Mouse (Mus musculus) heart, embryonic 11.5 days (tissue): ENCODE measurements around the gene Wt1. TPM values are rescaled to one million over a fixed set of nuclear protein-coding genes. Genes with fewer than 3 reads are reported as not detected.

Experiments
- ATAC-seq: fragments of 200-750 bp; cut with Nextera tagmentation; replicated peaks from 2 replicates; pipeline ENCODE4 v1.8.0; 2017; ENCODE audit warnings: moderate library complexity; ENCODE audit not compliant: insufficient number of reproducible peaks, low FRiP score, low TSS enrichment
- H3K27ac ChIP-seq: fragments of 300-500 bp; sonication (generic); 2 replicates; pipeline ENCODE4 v1.5.1; 2014; ENCODE audit warnings: mild to moderate bottlenecking, low read depth, low read length
- H3K27me3 ChIP-seq: fragments of 300-500 bp; sonication (generic); 2 replicates; pipeline ENCODE4 v1.6.1; 2014; ENCODE audit warnings: mild to moderate bottlenecking, low read length, mixed read lengths; ENCODE audit not compliant: control insufficient read depth, insufficient read depth
- H3K36me3 ChIP-seq: fragments of 300-500 bp; sonication (generic); 2 replicates; pipeline ENCODE4 v1.6.1; 2014; ENCODE audit warnings: mild to moderate bottlenecking, low read length, moderate library complexity, mixed read lengths; ENCODE audit not compliant: control insufficient read depth, insufficient read depth
- H3K4me1 ChIP-seq: fragments of 300-500 bp; sonication (generic); 2 replicates; pipeline ENCODE4 v1.6.1; 2014; ENCODE audit warnings: low read length; ENCODE audit not compliant: control insufficient read depth, insufficient read depth
- H3K4me2 ChIP-seq: fragments of 300-500 bp; sonication (generic); 2 replicates; pipeline ENCODE4 v1.6.1; 2014; ENCODE audit warnings: mild to moderate bottlenecking, moderate library complexity
- H3K4me3 ChIP-seq: fragments of 300-500 bp; sonication (generic); 2 replicates; pipeline ENCODE4 v1.5.1; 2014; ENCODE audit warnings: low read depth, low read length
- H3K9ac ChIP-seq: fragments of 300-500 bp; sonication (generic); 2 replicates; pipeline ENCODE4 v1.6.1; 2014; ENCODE audit warnings: mild to moderate bottlenecking, low read depth, low read length, moderate library complexity
- H3K9me3 ChIP-seq: fragments of 300-500 bp; sonication (generic); replicated peaks from 2 replicates; pipeline ENCODE4 v1.6.1; 2016; ENCODE audit warnings: low read length; ENCODE audit not compliant: control insufficient read depth
- WGBS: fragments of 180-500 bp; shearing (Covaris S2); extraction: QIAGEN DNeasy Blood & Tissue Kit; methylation state at CpG from one replicate; pipeline ENCODE4 v1.1.7; 2014; ENCODE audit not compliant: insufficient replicate concordance; 5-methylcytosine and 5-hydroxymethylcytosine counted together
- polyA plus RNA-seq: library from polyadenylated mRNA; unstranded; fragments of >200 nt; fragmentation: Nextera tagmentation; extraction: Ambion mirVana; gene quantifications from 2 replicates; pipeline ENCODE4 v1.2.1, GENCODE M21; 2014

The Wt1 gene
- polyA plus RNA-seq, 1 experiment from 2014 or later = 32.9 TPM

GRCm38 (mm10) chr2:105122886-105123285 is 3.4 kb upstream of the Wt1 start:
- Histone ChIP-seq H3K27ac (no peak overlapping the region), H3K9me3 (no peaks in the 10 kb centered on the region), H3K4me2 (peak overlapping the region; percentile 59), H3K36me3 (no peaks in the 10 kb centered on the region), H3K4me1 (peaks cover 13% of the 10 kb centered on the region; the same call in 1 of the 2 replicates), H3K27me3 (peaks cover 75% of the 10 kb centered on the region), H3K4me3 (peak overlapping the region; percentile 29), H3K9ac (no peak overlapping the region)
- under 1% methylated on average over 27 of the region's 27 CpGs for WGBS
- no peak for ATAC-seq

DNA sequence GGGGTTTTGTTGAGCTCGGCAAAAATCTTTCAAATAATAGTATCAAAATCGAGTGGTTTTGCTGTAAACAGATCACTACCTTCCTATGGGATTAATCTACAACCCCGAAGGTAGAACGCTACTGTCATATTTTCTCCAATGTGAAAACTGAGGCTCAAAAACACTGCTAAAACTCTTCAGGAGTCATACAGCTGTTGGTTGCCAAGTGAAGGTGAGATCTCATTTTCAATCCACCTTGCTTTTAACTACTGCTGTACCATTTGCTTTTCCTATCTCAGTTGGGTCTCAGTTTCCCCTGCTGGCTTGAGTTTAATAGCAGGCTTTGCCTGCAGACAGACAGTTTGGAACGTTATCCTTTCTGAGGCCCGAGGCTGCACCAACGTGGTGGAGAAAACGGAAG is 2.9 kb upstream of the Wt1 start:
- no peak overlapping the region for H3K27ac ChIP-seq
- H3K36me3 ChIP-seq = no peaks in the 10 kb centered on the region
- no peak overlapping the region for H3K9ac ChIP-seq
- no peak overlapping the region for H3K4me3 ChIP-seq
- peaks cover 78% of the 10 kb centered on the region for H3K27me3 ChIP-seq
- no peaks in the 10 kb centered on the region for H3K9me3 ChIP-seq
- H3K4me1 ChIP-seq = peaks cover 13% of the 10 kb centered on the region; the same call in 1 of the 2 replicates
- ATAC-seq = no peak
- 3% methylated on average over 8 of the region's 8 CpGs for WGBS
- peak overlapping the region; percentile 1 for H3K4me2 ChIP-seq

- no peaks in the 10 kb centered on the region for H3K36me3 ChIP-seq
- H3K27me3 ChIP-seq = peaks cover 83% of the 10 kb centered on the region
- no peak overlapping the region for H3K4me3 ChIP-seq
- WGBS = 2% methylated on average over 9 of the region's 9 CpGs
- H3K9ac ChIP-seq = no peak overlapping the region
- H3K27ac ChIP-seq = no peak overlapping the region
- peak overlapping the region; percentile 1 for H3K4me2 ChIP-seq
- peaks cover 13% of the 10 kb centered on the region; the same call in 1 of the 2 replicates for H3K4me1 ChIP-seq
- no peaks in the 10 kb centered on the region for H3K9me3 ChIP-seq
- ATAC-seq = no peak
These were observed 2.4 kb upstream of the Wt1 start for GRCm38 (mm10) chr2:105123881-105124280.

- Histone ChIP-seq H3K27ac (no peak overlapping the region), H3K4me3 (no peak overlapping the region), H3K4me1 (peaks cover 13% of the 10 kb centered on the region; the same call in 1 of the 2 replicates), H3K4me2 (peak overlapping the region; percentile 1), H3K36me3 (no peaks in the 10 kb centered on the region), H3K9me3 (no peaks in the 10 kb centered on the region), H3K9ac (no peak overlapping the region), H3K27me3 (peaks cover 87% of the 10 kb centered on the region)
- WGBS = 3% methylated on average over 7 of the region's 7 CpGs
- no peak for ATAC-seq
These were observed 1.9 kb upstream of the Wt1 start for GRCm38 (mm10) chr2:105124391-105124790.

GRCm38 (mm10) chr2:105125205-105125604 is 1.1 kb upstream of the Wt1 start:
- Histone ChIP-seq H3K36me3 (no peaks in the 10 kb centered on the region), H3K4me1 (peaks cover 13% of the 10 kb centered on the region), H3K27me3 (peaks cover 91% of the 10 kb centered on the region), H3K9me3 (no peaks in the 10 kb centered on the region), H3K27ac (no peak overlapping the region), H3K9ac (no peak overlapping the region), H3K4me3 (peak overlapping the region; percentile 47), H3K4me2 (peak overlapping the region; percentile 21; the same call in 1 of the 2 replicates)
- ATAC-seq = no peak
- WGBS = 2% methylated on average over 8 of the region's 8 CpGs

DNA sequence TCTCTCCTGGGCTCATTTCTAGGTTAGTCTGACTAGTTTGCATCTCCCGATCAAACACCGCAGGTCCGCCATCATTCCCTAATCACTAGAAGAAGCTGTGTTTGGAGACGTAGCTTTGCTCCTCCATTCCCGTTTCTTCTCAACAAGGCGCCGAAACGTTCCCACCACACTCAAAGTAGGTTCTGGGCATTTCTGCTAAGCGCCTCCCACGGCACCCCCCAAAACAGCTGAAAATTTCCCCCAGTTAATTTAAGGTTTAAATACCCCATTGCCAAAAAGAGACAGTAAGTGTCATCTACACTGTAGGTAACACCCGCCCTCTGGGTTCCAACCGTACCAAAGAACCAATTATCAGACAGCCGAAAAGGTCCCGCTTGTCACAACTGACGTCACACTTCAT is 688 bp upstream of the Wt1 start:
- no peaks in the 10 kb centered on the region for H3K9me3 ChIP-seq
- H3K9ac ChIP-seq = no peak overlapping the region
- H3K27me3 ChIP-seq = peaks cover 91% of the 10 kb centered on the region
- no peak overlapping the region for H3K27ac ChIP-seq
- H3K4me1 ChIP-seq = peaks cover 16% of the 10 kb centered on the region
- no peak for ATAC-seq
- peak overlapping the region; percentile 55; the same call in 1 of the 2 replicates for H3K4me2 ChIP-seq
- no peaks in the 10 kb centered on the region for H3K36me3 ChIP-seq
- peak overlapping the region; percentile 47 for H3K4me3 ChIP-seq
- 3% methylated on average over 15 of the region's 15 CpGs for WGBS

DNA sequence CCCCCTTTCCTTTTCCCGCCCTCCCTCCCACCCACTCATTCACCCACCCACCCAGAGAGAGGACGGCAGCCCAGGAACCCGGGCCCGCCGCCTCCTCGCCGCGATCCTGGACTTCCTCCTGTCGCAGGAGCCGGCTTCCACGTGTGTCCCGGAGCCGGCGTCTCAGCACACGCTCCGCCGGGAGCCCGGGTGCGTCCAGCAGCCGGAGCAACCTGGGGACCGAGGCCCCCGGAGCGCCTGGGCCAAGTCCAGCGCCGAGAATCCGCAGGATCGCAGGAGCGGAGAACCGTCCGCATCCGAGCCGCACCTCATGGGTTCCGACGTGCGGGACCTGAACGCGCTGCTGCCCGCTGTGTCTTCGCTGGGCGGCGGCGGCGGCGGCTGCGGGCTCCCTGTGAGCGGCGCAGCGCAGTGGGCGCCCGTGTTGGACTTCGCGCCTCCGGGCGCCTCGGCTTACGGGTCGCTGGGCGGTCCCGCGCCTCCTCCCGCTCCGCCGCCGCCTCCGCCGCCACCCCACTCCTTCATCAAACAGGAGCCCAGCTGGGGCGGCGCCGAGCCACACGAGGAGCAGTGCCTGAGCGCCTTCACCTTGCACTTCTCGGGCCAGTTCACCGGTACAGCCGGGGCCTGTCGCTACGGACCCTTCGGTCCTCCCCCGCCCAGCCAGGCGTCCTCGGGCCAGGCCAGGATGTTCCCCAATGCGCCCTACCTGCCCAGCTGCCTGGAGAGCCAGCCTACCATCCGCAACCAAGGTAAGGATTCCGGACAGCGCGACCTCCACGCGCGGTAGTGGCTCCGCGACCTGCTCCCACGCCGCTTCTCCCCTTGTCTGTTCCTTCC is 582 bp downstream of the Wt1 start:
- Histone ChIP-seq H3K4me1 (peaks cover 19% of the 10 kb centered on the region), H3K4me3 (peak overlapping the region; percentile 47), H3K9me3 (no peaks in the 10 kb centered on the region), H3K9ac (peak overlapping the region; percentile 46), H3K4me2 (peak overlapping the region; percentile 55), H3K36me3 (no peaks in the 10 kb centered on the region), H3K27ac (peak overlapping the region; percentile 46; the same call in 1 of the 2 replicates), H3K27me3 (peaks cover 91% of the 10 kb centered on the region)
- ATAC-seq = no peak; the same call in 1 of the 2 replicates
- under 1% methylated on average over 87 of the region's 92 CpGs for WGBS

GRCm38 (mm10) chr2:105127531-105128480 is 1.5 kb downstream of the Wt1 start:
- Histone ChIP-seq H3K4me1 (peaks cover 17% of the 10 kb centered on the region), H3K9me3 (no peaks in the 10 kb centered on the region), H3K27ac (peak overlapping the region; percentile 46), H3K4me2 (peak overlapping the region; percentile 55), H3K9ac (peak overlapping the region; percentile 46), H3K36me3 (no peaks in the 10 kb centered on the region), H3K27me3 (peaks cover 92% of the 10 kb centered on the region), H3K4me3 (peak overlapping the region; percentile 47)
- ATAC-seq = no peak
- under 1% methylated on average over 52 of the region's 52 CpGs for WGBS
